ENCODE assay signal across 8 mouse cellular contexts in the genomic region with DNA sequence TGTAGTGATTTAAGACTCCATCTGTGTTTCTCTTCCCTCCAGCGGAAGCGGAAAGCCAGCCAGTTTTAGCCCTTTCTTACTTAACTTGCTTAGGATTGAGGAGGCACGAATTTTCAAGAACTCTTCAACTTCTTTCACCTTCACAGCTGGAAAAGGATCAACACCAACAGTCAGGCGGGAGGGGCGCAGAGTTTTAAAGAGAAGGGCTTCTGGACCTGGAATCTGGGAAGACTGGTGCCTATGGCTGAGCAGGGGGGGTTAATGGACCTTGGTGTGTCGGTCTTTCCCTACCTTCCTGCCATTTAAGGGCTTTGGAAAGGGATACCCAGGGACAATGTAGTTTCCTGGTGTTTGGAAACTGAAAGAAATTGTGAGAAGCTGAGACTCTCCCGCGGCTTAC. TPM values are rescaled to one million over a fixed set of nuclear protein-coding genes. Genes with fewer than 3 reads are reported as not detected.
DNase-seq lines count a peak whose midpoint lies in the region; ATAC-seq lines count a peak whose summit lies in the region.

No protein-coding gene starts in this region.

- no peak overlapping the region for H3K4me3 ChIP-seq in liver, embryonic 11.5 days (ENCODE audit: low read depth, low read length)
- H3K4me3 ChIP-seq in liver, embryonic 12.5 days: no peak overlapping the region
- H3K4me3 ChIP-seq in embryonic facial prominence, embryonic 15.5 days (replicated peaks): peak overlapping the region; percentile 34
- no peak overlapping the region for H3K4me3 ChIP-seq in intestine, embryonic 15.5 days (replicated peaks)
- H3K4me3 ChIP-seq in neural tube, embryonic 12.5 days: no peak overlapping the region

- no peak overlapping the region for H3K27ac ChIP-seq in liver, embryonic 11.5 days (ENCODE audit: low read depth, low read length)
- no peak overlapping the region for H3K27ac ChIP-seq in liver, embryonic 12.5 days
- no peak overlapping the region for H3K27ac ChIP-seq in embryonic facial prominence, embryonic 15.5 days (replicated peaks)
- H3K27ac ChIP-seq in intestine, embryonic 15.5 days: no peak overlapping the region
- no peak overlapping the region for H3K27ac ChIP-seq in neural tube, embryonic 12.5 days

- 42% methylated on average over 8 of the region's 8 CpGs for WGBS in liver, embryonic 11.5 days
- WGBS in liver, embryonic 12.5 days (ENCODE audit: insufficient replicate concordance): 33% methylated on average over 8 of the region's 8 CpGs
- WGBS in embryonic facial prominence, embryonic 15.5 days: 30% methylated on average over 8 of the region's 8 CpGs
- WGBS in intestine, embryonic 15.5 days: 44% methylated on average over 8 of the region's 8 CpGs
- WGBS in neural tube, embryonic 12.5 days: 35% methylated on average over 8 of the region's 8 CpGs

- DNase-seq in liver, embryonic 11.5 days (ENCODE audit: low spot score): no peak
- no peak for DNase-seq in urinary bladder, postnatal 14 days (ENCODE audit: low spot score)
- no peak for DNase-seq in thymus, adult 18-20 months
- no peak for DNase-seq in kidney, postnatal 10 days

- no peak for ATAC-seq in liver, embryonic 11.5 days (replicated peaks; ENCODE audit: low FRiP score)
- no peak for ATAC-seq in liver, embryonic 12.5 days
- ATAC-seq in embryonic facial prominence, embryonic 15.5 days (ENCODE audit: insufficient number of reproducible peaks, low FRiP score, low TSS enrichment, low read depth): no peak
- ATAC-seq in intestine, embryonic 15.5 days: no peak
- peak; percentile 31; the same call in 1 of the 2 replicates for ATAC-seq in neural tube, embryonic 12.5 days (ENCODE audit: low FRiP score, low read depth)

- H3K4me2 ChIP-seq in liver, embryonic 11.5 days: peak overlapping the region; percentile 62
- H3K4me2 ChIP-seq in liver, embryonic 12.5 days: no peak overlapping the region
- H3K4me2 ChIP-seq in embryonic facial prominence, embryonic 15.5 days (replicated peaks): peak overlapping the region; percentile 58
- peak overlapping the region; percentile 64; the same call in 1 of the 2 replicates for H3K4me2 ChIP-seq in intestine, embryonic 15.5 days (replicated peaks)
- H3K4me2 ChIP-seq in neural tube, embryonic 12.5 days (replicated peaks): peak overlapping the region; percentile 70

- no peaks in the 10 kb centered on the region for H3K9me3 ChIP-seq in liver, embryonic 11.5 days (ENCODE audit: control insufficient read depth, low read length)
- H3K9me3 ChIP-seq in liver, embryonic 12.5 days (replicated peaks): no peaks in the 10 kb centered on the region
- H3K9me3 ChIP-seq in embryonic facial prominence, embryonic 15.5 days (replicated peaks): no peaks in the 10 kb centered on the region
- H3K9me3 ChIP-seq in intestine, embryonic 15.5 days: no peaks in the 10 kb centered on the region
- no peaks in the 10 kb centered on the region for H3K9me3 ChIP-seq in neural tube, embryonic 12.5 days

- no peaks in the 10 kb centered on the region for H3K36me3 ChIP-seq in liver, embryonic 11.5 days (ENCODE audit: control insufficient read depth, insufficient read depth, low read length)
- no peaks in the 10 kb centered on the region for H3K36me3 ChIP-seq in liver, embryonic 12.5 days
- no peaks in the 10 kb centered on the region for H3K36me3 ChIP-seq in embryonic facial prominence, embryonic 15.5 days
- H3K36me3 ChIP-seq in intestine, embryonic 15.5 days: no peaks in the 10 kb centered on the region
- H3K36me3 ChIP-seq in neural tube, embryonic 12.5 days: no peaks in the 10 kb centered on the region

- H3K9ac ChIP-seq in liver, embryonic 11.5 days (ENCODE audit: low read depth, low read length): no peak overlapping the region
- no peak overlapping the region for H3K9ac ChIP-seq in liver, embryonic 12.5 days
- no peak overlapping the region for H3K9ac ChIP-seq in embryonic facial prominence, embryonic 15.5 days
- no peak overlapping the region for H3K9ac ChIP-seq in intestine, embryonic 15.5 days
- H3K9ac ChIP-seq in neural tube, embryonic 12.5 days: no peak overlapping the region

- peaks cover 20% of the 10 kb centered on the region for H3K27me3 ChIP-seq in liver, embryonic 11.5 days (replicated peaks; ENCODE audit: control insufficient read depth, insufficient read depth, low read length)
- peaks cover 53% of the 10 kb centered on the region for H3K27me3 ChIP-seq in liver, embryonic 12.5 days (replicated peaks)
- H3K27me3 ChIP-seq in embryonic facial prominence, embryonic 15.5 days: no peaks in the 10 kb centered on the region; the same call in 1 of the 2 replicates
- no peaks in the 10 kb centered on the region for H3K27me3 ChIP-seq in intestine, embryonic 15.5 days (replicated peaks)
- H3K27me3 ChIP-seq in neural tube, embryonic 12.5 days (replicated peaks): 0 out of 2 replicates have a peak, but pooled peaks cover 6% of the 10 kb centered on the region

- no peaks in the 10 kb centered on the region for H3K4me1 ChIP-seq in liver, embryonic 11.5 days (replicated peaks; ENCODE audit: control insufficient read depth, insufficient read depth, low read length)
- H3K4me1 ChIP-seq in liver, embryonic 12.5 days: peaks cover 7% of the 10 kb centered on the region; the same call in 1 of the 2 replicates
- H3K4me1 ChIP-seq in embryonic facial prominence, embryonic 15.5 days: peaks cover 11% of the 10 kb centered on the region
- 0 out of 2 replicates have a peak, but pooled peaks cover 7% of the 10 kb centered on the region for H3K4me1 ChIP-seq in intestine, embryonic 15.5 days (replicated peaks)
- peaks cover 10% of the 10 kb centered on the region; the same call in 1 of the 2 replicates for H3K4me1 ChIP-seq in neural tube, embryonic 12.5 days

RNA-seq across cellular contexts. Expression of gene Ooep, which starts 1.0 kb away (rescaled TPM):
- polyA plus RNA-seq in liver, embryonic 11.5 days (2014; fragmentation: Nextera tagmentation; extraction: Ambion mirVana): 0.12 and 0.16 TPM in 2 replicates
- polyA plus RNA-seq in liver, embryonic 12.5 days (2016; fragmentation: Nextera tagmentation; extraction: Ambion mirVana): 0.13 TPM in 1 of 2 replicates, not detected in the other
- 2.0 and 2.2 TPM in 2 replicates for polyA plus RNA-seq in embryonic facial prominence, embryonic 15.5 days (2015; fragmentation: Nextera tagmentation; extraction: Ambion mirVana)
- 0.34 and 0.60 TPM in 2 replicates for polyA plus RNA-seq in intestine, embryonic 15.5 days (2015; fragmentation: Nextera tagmentation; extraction: Ambion mirVana)
- 2.1 and 2.3 TPM in 2 replicates for polyA plus RNA-seq in neural tube, embryonic 12.5 days (2016; fragmentation: Nextera tagmentation; extraction: Ambion mirVana)

RNA-seq across cellular contexts. Expression of gene Dppa5a, which starts 9.6 kb away (rescaled TPM):
- 0.64 TPM in 1 of 2 replicates, not detected in the other for polyA plus RNA-seq in liver, embryonic 11.5 days (2014; fragmentation: Nextera tagmentation; extraction: Ambion mirVana)
- polyA plus RNA-seq in liver, embryonic 12.5 days (2016; fragmentation: Nextera tagmentation; extraction: Ambion mirVana): not detected in 2 replicates
- polyA plus RNA-seq in embryonic facial prominence, embryonic 15.5 days (2015; fragmentation: Nextera tagmentation; extraction: Ambion mirVana): 0.49 and 0.76 TPM in 2 replicates
- polyA plus RNA-seq in intestine, embryonic 15.5 days (2015; fragmentation: Nextera tagmentation; extraction: Ambion mirVana): 0.39 TPM in 1 of 2 replicates, not detected in the other
- polyA plus RNA-seq in neural tube, embryonic 12.5 days (2016; fragmentation: Nextera tagmentation; extraction: Ambion mirVana): 0.70 TPM in 1 of 2 replicates, not detected in the other

RNA-seq across cellular contexts. Expression of gene Ddx43, which starts 18.0 kb away (rescaled TPM):
- 0.19 and 0.21 TPM in 2 replicates for polyA plus RNA-seq in liver, embryonic 11.5 days (2014; fragmentation: Nextera tagmentation; extraction: Ambion mirVana)
- polyA plus RNA-seq in liver, embryonic 12.5 days (2016; fragmentation: Nextera tagmentation; extraction: Ambion mirVana): not detected in 2 replicates
- polyA plus RNA-seq in embryonic facial prominence, embryonic 15.5 days (2015; fragmentation: Nextera tagmentation; extraction: Ambion mirVana): 0.20 and 0.28 TPM in 2 replicates
- polyA plus RNA-seq in intestine, embryonic 15.5 days (2015; fragmentation: Nextera tagmentation; extraction: Ambion mirVana): 0.27 and 0.36 TPM in 2 replicates
- polyA plus RNA-seq in neural tube, embryonic 12.5 days (2016; fragmentation: Nextera tagmentation; extraction: Ambion mirVana): 0.32 and 0.39 TPM in 2 replicates

RNA-seq across cellular contexts. Expression of gene Gsta2, which starts 22.0 kb away (rescaled TPM):
- polyA plus RNA-seq in liver, embryonic 11.5 days (2014; fragmentation: Nextera tagmentation; extraction: Ambion mirVana): not detected in 2 replicates
- 0.18 TPM in 1 of 2 replicates, not detected in the other for polyA plus RNA-seq in liver, embryonic 12.5 days (2016; fragmentation: Nextera tagmentation; extraction: Ambion mirVana)
- polyA plus RNA-seq in embryonic facial prominence, embryonic 15.5 days (2015; fragmentation: Nextera tagmentation; extraction: Ambion mirVana): 10.6 and 13.5 TPM in 2 replicates
- 35.3 and 36.5 TPM in 2 replicates for polyA plus RNA-seq in intestine, embryonic 15.5 days (2015; fragmentation: Nextera tagmentation; extraction: Ambion mirVana)
- not detected in 2 replicates for polyA plus RNA-seq in neural tube, embryonic 12.5 days (2016; fragmentation: Nextera tagmentation; extraction: Ambion mirVana)

RNA-seq across cellular contexts. Expression of gene Omt2b, which starts 50.2 kb away (rescaled TPM):
- not detected in 2 replicates for polyA plus RNA-seq in liver, embryonic 11.5 days (2014; fragmentation: Nextera tagmentation; extraction: Ambion mirVana)
- polyA plus RNA-seq in liver, embryonic 12.5 days (2016; fragmentation: Nextera tagmentation; extraction: Ambion mirVana): not detected in 2 replicates
- polyA plus RNA-seq in embryonic facial prominence, embryonic 15.5 days (2015; fragmentation: Nextera tagmentation; extraction: Ambion mirVana): not detected in 2 replicates
- not detected in 2 replicates for polyA plus RNA-seq in intestine, embryonic 15.5 days (2015; fragmentation: Nextera tagmentation; extraction: Ambion mirVana)
- not detected in 2 replicates for polyA plus RNA-seq in neural tube, embryonic 12.5 days (2016; fragmentation: Nextera tagmentation; extraction: Ambion mirVana)
